Mouse (Mus musculus) CD4-positive, CD25-positive, alpha-beta regulatory T cell, adult 2 months (primary cell): ENCODE measurements around the gene Trmo.

ENCODE experiments used
- DNase-seq: peaks from one replicate; pipeline ENCODE4 v3.0.0-alpha.2; 2012; ENCODE audit warnings: low read depth, low spot score

The Trmo gene

DNA sequence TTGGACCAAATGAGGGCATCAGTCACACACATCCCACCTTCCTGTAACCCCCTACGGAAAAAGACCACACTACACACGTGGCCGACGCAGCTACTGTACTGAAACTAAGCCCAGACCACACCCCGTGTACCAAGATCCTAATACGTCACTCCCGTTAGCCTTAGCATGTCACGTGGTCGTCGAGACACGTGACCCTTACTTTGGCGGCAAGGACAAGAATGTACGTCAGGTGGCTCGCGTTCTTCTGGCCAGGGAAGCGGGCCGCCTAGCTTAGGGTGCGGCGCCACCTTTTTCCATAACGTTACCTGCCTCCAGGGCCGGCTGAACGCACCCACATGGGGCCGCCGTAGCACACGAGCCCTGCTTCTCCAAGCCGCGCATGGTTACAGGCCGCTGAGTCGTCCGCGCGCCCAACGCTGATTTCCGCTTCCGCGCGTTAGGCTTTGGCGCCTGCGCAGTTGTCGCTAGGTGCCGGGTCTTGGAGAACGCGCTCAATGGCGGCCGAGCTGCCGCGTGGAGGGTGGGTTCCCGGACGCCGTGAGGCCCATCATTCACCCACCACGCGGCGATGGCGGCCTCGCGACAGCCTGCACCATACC lies at the start of gene Trmo:
Gene Trmo, minus strand, starts transcription at position 425 of the 599 bp plus-strand sequence.
- peak; percentile 98 for DNase-seq

DNA sequence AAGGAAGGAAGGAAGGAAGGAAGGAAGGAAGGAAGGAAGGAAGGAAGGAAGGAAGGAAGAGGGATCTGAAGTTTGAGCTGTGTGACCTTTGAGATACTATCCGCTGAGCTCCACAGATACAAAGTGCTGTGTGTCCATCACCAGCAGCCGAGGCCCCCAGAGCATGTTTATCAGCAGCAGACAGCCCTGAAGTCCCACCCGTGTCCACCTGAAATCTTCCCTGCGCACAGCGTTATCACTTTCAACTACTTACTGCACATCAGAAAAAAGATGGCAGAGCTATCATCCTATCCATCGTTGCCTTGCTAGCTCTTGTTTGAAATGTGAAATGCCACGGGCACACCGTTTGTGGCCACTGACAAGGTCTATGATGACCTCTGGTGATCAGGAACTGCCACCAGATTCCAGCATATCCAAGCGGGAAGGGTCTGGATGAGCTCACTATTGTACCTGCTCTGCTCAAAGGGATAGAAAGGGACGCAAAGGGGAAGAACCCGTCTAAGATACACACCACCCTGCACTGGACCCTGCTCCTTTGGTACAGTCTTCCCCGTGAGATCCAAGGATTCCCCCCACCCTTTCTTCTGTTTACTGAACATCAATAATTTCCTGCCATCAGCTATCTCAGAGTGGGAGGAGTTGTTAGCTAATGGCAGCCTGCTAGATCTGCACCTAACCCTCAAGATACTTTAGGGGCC lies 43.3 kb upstream of the Trmo start:
- DNase-seq, result no peak

DNA sequence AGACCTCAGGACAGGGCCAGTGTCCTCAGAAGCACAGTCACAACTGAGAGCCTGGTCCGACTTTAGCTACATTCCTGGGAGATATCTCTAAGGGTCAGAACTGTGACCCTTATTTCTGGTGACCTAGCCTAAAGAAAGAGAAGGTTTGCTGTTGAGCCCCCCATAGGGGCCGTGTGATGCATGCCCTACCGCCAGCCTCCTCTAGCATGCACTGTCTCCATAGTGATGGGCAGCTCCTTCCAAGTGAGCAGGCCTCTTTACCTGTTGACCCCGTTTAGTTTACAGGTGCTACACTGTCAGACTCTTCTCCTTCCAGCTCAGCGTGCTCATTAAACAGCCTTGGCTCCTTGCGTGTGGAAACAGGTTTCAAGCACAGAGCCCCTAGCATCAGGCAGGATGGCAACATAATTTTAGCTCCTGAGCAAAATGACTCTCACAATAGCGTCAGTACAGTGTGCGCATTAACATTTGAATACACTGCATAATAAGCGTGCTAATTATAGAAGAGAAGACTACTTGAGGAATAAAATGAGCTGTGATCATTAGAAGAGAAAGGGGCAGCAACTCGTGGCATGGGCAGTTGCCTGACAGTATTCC lies 39.8 kb upstream of the Trmo start:
- no peak for DNase-seq

DNA sequence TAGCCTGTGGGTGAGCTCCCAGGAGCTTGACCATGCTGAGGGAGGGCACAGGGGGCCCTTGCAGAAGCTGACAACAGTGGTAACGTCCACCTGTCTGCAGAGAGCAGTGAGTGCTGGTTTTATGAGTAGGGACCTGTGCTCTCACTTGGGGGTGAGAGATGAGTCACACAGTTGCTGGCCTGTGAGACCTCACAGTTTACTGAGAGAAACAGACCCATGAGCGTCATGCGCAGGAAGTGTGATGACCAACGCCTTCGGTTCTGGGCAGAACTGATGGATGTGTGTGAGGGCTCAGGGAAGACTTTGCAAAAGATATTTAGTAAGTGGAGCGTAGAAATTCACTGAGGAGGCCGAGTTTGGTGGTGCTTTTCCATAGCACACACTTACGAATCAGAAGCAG lies 33.4 kb upstream of the Trmo start:
- no peak for DNase-seq

DNA sequence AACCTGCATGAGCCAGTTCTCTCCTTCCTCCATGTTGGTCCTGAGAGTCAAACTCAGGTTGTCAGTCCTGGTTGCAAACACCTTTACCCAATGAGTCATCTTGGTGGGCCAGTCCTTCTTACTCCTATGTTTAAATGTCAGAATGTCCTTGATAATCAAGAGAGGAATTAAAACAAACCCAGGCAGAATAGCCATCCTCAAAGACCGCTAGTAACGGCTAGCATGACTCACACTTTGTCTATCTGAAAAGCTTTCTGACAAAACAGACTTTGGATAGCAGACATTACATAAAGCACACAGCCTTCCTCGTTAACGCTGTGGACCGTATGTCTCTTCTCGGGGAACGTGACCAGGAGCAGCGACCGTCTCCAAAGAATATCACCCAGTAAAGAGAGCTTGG lies 29.6 kb upstream of the Trmo start:
- DNase-seq, result no peak

DNA sequence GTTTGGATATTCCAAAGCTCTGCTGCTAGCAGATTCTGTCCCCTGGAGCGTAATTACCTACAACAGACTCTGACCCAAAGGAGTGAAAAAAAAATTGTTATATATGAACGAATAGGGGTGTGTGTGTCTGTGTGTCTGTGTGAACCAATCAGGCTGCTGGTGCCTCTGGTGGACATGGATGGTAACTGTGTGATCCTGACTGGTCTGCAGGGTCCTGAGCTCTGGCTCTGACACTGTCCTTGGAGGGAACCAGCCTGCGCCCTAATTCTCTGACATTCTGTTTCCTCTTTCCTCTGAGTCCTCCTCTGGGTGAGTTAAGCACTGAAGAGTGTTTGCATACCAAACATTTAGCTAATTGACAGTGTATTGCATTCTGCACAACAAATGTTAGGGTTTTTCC lies 28.3 kb upstream of the Trmo start:
- DNase-seq, result peak; percentile 25

DNA sequence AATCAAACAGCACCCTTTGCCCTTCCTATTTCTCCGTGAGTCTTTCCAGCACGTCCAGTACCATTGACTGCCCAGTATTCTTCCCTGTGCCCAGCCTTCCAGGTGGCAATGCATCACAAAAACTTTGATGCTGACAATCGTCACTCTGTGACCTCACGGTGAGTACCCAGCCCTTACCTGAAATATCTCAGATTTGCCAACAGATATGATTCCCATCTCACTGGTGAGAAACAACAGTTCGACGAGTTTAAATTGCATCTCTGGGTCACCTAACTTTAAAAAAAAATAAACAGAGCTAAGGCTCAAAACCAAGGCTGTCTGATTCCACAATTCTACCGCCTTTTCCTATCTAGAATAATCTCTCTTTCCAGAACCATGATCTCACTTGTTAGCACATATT lies 24.2 kb upstream of the Trmo start, which contains the start of gene Hemgn:
Gene Hemgn, minus strand, starts transcription at position 101 of the 400 bp plus-strand sequence.
- DNase-seq, result no peak

DNA sequence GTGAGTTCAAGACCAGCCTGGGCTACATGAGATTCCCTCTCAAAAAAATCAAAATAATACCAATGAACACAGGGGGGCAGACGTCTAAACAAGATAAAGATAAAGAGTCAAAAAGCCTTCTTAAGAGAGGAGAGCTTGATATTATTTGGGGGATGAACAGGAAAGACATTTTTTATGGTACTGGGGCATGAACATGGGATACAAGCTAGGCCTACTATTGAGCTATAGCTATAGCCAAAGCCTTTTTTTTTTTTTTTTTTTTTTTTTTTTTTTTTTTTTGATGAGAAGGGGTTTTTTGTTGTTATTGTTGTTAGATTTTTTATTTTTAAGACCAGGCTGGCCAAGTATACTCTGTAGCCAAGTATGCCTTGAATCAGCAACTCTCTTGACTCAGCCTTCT lies 22.9 kb upstream of the Trmo start:
- DNase-seq, result peak; percentile 12

DNA sequence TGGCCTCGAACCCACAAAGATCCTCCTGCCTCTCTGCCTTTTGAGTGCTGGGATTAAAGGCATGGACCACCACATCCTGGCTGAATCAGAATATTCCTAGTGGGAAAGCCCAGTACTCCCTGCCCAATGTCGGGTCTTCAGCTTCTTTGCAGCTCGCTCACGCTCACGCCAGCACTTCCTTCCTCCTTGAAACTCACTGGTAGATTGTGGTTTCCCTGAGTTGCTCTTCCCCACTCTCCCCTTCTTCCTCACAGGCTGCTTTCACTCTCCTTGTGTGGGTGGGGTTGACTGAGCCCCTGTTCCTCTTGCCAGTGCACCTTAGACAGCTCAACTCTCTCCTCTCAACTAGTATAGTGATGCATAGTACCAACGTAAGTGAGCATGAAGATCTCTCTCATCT lies 22.3 kb upstream of the Trmo start:
- DNase-seq, result peak; percentile 54

DNA sequence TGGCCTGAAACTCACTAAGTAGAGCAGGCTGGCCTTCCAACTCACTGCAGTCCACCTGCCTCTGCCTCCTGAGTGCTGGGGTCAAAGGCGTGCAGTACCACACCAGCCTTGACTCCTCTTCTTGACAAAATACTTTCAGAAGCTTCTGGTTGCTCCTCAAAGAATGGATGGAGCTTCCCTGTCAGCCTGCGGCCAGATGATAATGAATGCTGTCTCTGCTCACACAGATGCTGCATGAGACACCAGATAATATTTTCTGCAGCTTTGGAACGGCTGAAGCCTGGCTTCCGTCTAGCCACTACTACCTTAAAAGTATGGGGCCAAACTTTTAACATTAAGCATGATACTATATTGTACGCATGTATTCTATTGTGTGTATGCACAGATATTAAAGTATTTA lies 21.4 kb upstream of the Trmo start:
- DNase-seq, result no peak

DNA sequence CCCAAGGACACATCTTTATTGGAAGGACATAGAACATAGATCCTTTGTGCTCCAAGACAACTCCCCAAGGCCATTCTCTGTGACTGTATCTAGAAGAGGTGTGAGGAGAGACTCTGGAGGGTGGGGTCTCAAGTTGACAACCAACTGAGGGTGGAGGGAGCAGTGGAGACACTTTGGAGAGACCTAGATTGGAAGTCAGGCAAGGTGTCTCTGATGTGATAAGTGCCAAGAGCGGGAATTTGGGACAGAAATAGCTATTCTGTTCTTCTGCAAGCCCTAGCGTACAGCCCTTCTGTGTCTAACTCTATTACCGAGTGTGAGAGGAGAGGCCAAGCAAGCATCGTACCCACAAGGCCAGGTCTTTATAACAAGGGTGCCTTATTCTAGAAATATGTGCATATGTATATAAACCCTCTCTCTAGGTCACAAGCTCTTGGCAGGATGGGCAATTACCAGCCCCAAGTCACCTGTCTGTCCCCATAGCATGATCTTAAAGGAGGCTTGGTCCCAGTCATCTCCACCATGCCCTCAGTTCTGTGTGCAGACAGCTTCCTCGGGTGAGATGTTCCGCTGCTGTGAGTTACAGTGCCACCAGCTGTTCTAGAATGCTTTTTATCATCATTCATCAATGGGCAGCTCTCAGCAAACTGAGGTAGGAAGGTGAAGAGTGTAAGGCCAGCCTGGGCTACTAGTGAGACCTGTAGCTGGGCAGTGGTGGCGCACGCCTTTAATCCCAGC lies 17.9 kb upstream of the Trmo start:
- DNase-seq, result no peak

DNA sequence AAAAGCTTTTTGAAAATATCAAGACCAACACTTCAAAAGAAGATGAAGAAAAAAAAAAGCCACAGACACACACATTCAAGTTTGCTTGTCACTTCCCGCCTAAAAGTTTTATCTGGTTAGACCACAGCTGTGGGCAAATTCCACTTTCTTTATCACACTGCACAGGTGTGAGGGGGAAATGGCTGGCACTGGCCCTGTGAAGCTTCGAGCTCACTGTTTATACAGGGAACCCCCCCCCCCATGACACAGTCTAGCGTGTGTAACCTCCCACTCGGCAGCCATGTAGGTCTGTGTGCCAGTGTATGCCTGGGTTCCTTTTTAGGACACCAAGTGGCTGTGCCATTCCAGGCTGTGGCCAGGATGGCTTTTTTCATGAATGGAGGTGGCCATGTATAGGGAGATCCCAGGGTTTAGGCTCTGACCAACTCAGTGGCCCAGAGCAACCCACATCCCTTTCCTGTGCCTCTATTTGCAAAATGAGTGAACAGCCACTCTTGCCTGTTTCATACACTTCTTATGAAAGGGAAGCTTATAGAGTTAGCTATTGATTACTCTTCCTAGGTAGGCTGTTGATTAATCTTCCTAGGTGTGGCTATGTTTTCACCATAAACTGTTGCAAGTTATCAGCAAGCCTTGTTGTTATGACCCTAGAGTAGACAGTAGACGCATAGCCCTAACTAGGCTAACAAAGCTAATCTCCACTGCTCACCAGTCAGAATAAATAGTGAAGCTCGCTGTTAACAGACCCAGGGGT lies 15.0 kb upstream of the Trmo start:
- DNase-seq, result peak; percentile 58

DNA sequence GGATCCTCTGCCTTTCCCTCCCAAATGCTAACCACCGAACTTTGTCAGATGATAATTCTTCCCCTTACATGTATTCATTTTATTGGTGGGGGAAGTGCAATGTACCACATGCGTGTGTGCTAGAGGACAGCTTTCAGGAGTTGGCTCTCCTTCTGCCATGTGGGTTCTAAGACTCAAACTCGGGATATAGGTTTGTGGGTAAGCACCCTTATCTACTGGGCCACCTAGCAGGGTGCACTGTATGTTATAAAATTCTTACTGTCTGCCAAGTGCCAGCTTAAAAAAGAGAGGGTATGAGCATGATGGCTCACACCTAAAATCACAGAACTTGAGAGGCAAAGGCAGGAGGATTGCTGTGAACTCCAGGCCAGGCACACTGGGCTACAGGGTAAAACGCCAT lies 9.6 kb upstream of the Trmo start:
- no peak for DNase-seq

DNA sequence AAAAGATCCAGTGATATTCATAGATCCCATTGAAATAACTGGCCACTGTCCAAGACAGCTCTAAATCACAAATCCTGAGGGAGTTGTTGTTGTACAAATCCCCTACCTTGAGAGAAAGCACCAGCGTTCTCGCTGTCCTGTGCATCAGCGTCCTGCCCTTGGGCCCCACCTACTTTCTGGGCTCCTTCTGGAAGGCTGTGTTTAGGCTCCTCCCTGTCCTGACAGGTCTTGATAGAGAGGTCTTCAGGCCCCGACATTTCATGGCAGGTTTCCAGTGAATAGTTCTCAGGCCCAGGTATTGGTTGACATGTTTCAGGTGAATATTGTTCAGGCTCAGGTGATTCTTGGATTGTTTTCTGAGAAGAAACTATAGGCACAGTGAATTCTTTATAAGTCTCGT lies 6.5 kb upstream of the Trmo start:
- DNase-seq, result no peak

DNA sequence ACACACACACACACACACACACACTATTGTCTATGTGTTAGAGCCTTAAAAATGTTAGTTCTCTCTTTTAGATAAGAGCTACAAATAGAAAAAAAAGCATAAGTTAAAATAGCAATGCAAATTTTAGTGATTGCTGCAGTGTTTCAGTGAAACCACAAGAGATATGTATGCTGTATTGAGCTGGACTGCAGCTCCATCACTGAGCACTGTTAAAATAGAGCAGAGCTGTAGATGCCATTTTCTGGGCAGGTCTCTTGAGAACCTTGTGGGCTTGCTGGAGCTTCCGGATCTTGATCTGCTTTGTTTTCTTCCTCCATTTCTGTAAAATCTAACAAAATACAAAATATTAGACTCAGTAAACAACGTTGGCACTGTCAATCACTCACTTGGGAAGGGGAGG lies 5.2 kb upstream of the Trmo start:
- no peak for DNase-seq

DNA sequence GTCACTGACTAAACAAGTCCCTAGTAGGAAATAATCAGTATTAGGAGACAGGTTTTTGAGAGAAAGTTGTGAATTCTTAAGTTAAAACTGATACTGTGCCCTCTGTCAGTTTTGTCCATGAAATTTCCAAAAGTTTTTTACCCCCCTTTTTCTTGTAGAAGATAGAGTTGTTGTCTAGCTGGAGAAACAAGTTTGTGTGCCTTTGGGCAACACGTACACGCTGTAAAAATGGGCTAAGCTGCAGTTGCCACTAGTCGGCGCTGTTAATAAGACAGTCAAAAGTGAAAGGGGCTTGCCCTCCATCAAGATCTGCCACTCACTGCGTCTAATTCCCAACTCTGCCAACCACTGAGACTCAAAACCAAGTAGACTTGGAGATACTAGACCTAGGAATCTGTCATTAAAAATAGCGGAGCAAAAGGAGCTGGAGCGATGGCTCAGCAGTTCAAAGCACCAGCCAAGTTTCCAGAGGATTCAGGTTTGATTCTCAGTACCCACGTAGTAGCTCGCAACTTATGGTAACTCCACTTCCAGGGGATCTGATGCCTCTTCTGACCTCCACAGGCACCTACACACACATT lies 1.2 kb upstream of the Trmo start:
- DNase-seq, result peak; percentile 93

DNA sequence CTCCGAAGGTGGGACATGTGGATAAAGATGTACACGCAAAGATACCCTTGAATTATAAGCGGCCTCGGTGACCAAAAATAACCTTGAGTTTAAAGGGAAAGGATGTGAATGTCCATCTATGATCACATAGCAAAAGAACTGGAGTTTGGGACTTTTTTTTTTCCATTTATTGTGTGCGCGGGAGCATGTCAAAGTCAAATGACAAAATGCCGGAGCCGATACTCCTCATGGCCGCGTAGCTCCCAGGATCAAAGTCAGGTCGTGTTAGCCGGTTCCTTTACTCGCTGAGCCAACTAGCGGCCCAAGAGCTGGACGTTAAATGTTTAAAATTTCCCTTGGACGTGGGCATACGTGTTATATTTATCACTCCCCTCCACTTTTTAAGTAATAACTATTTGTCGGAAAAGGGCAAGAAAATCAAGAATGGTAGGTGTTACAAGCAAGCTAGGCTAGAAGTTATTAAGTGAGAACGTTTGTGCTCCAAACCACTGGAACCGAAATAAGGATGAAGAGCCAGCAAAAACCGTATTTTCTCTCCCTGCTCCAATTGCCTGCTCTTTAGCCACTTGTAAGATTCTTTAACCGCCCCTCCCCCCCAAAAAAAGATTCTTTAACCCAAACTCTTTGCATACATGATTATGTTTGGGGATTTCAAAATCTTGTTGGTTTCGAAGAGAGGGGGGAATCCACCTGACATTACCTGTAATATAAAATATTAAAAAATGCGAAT lies 540 bp upstream of the Trmo start:
- peak; percentile 73 for DNase-seq

DNA sequence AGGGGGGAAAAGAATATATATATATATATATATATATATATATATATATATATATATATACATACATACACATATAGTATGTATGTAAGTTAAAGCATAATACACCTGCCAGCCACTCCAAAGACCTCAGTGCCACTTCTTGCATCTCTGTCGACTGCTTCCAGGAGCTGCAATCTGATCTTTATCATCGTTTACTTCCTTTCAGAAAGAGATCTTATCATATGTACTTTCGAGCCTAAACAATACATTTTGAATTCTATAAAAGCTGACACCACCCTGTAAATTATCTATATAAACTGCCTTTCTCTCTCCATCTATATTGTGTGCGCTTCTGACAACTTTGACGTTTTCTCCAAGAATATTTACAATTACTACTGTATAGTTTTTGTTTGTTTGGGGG lies 681 bp downstream of the Trmo start:
- peak; percentile 60 for DNase-seq

DNA sequence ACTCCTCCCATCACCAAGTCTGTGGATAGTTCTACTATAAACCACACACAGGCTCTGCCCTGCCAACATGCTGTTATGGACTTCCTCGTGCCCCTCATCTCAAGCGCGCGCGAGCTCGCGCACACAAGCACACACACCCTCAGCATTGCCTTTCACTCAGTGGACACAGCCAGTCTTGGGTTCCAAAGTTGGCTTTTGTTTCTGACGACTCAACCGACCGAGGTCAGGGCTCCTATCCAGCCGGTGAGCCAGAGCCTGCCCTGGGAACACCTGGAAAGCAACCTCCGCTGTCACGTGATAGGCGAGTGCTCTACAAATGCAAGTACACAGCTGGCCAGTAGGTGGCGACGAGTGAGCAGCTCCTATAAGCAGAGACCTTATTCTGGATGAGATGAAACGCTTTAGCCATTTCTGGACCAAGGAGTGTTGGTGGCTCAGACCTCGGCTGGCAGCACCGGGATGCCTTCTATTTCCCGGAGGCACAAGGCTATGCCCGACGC lies 14.3 kb downstream of the Trmo start:
- DNase-seq, result peak; percentile 85

DNA sequence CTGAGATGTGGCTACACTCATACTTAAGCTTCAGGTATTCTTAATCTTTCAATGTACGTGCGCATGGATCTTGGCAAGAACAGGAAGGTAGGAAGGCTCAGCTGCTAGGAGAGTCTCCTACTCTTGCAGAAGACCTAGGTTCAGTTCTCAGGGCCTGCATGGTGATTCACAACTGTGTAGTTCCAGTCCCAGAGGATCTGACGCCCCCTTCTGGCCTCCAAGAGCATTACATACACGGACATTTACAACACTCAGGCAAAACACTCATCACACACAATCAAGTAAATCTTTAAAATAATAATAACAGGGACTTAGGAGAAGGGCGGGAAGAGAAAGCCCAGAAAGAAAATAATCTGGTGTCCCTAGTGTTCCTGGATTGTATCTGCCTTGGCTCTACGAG lies 14.8 kb downstream of the Trmo start:
- peak; percentile 68 for DNase-seq

DNA sequence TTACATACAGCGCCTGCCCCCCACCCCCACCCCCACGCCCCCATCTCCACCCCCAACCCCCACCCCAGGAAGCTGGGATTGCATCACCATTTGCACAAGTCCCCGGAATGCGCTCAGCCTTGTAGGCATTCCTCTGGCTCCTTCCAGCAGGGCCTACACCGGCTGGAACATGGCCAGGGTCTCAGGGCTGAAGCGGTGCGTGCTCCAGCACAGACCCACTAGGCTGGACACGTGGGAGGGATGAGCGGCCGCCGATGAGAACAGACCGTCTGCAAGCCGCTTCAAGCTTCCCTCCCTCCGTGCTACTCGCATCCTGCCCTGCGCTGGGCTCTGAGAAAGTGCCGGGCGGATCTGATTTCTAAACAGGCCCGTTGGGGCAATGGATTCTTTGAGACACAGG lies 18.2 kb downstream of the Trmo start:
- no peak for DNase-seq
